Mouse (Mus musculus) left cerebral cortex, postnatal 14 days (tissue): ENCODE measurements around the gene Sh2d7. TPM values are rescaled to one million over a fixed set of nuclear protein-coding genes. Genes with fewer than 3 reads are reported as not detected.
"Not testable (repeated sequence)": the region's sequence is repeated elsewhere in the genome, so short reads cannot be mapped to it uniquely, and the experiment has no call there.

Experiments used
- DNase-seq, 2 experiments: peaks; one replicate each; pipeline ENCODE4 v3.0.0; 2021 to 2022; ENCODE audit warnings: low spot score in 2 of 2, mixed read lengths in 1 of 2
- intact Hi-C: fragments of 180-260 bp; cut with DNase I; formaldehyde crosslinking; loops from one replicate; pipeline ENCODE4 v1.15.1; 2025
- total RNA-seq, 2 experiments: library from RNA; stranded (reverse); gene quantifications; 2 replicates each; pipeline ENCODE4 v1.2.3; 2021

Sh2d7 gene
- total RNA-seq, 2 experiments from 2014 or later, result not detected

GRCm38 (mm10) chr9:54538244-54538643 is 540 bp upstream of the Sh2d7 start:
- intact Hi-C loops, result no loop called here
- DNase-seq, result no peak

GRCm38 (mm10) chr9:54540801-54541200 is 2.0 kb downstream of the Sh2d7 start:
- intact Hi-C loops, result no loop called here
- DNase-seq, result no peak

- intact Hi-C loops, result no loop called here
These were observed 5.6 kb downstream of the Sh2d7 start for GRCm38 (mm10) chr9:54544212-54544953.

GRCm38 (mm10) chr9:54544954-54545315 is 6.2 kb downstream of the Sh2d7 start:
- no peak for DNase-seq
- intact Hi-C loops, result loop anchor here (5.0 kb wide), 1 partner anchor 108 kb away; no protein-coding TSS in a partner anchor

More at GRCm38 (mm10) chr9:54544212-54544953, 5.6 kb downstream of the Sh2d7 start:
- DNase-seq, result no peak

GRCm38 (mm10) chr9:54547536-54547935 is 8.8 kb downstream of the Sh2d7 start:
- DNase-seq, result peak in 1 of 2 experiments; percentile 52

GRCm38 (mm10) chr9:54549433-54549832 is 10.6 kb downstream of the Sh2d7 start:
- intact Hi-C loops, result loop anchor here (5.0 kb wide), 1 partner anchor 112 kb away; no protein-coding TSS in a partner anchor
- DNase-seq, result no peak

More at GRCm38 (mm10) chr9:54547536-54547935, 8.8 kb downstream of the Sh2d7 start:
- intact Hi-C loops, result loop anchor here (5.0 kb wide), 1 partner anchor 110 kb away; no protein-coding TSS in a partner anchor

GRCm38 (mm10) chr9:54552409-54552808 is 13.6 kb downstream of the Sh2d7 start:
- intact Hi-C loops, result no loop called here
- DNase-seq, result peak; percentile 22 to 61

GRCm38 (mm10) chr9:54555044-54555443 is 16.3 kb downstream of the Sh2d7 start:
- intact Hi-C loops, result no loop called here
- no peak for DNase-seq

- no peak for DNase-seq
- intact Hi-C loops, result no loop called here
These were observed 19.9 kb downstream of the Sh2d7 start for GRCm38 (mm10) chr9:54558731-54559130.

GRCm38 (mm10) chr9:54559771-54560471 is 21.1 kb downstream of the Sh2d7 start, which contains the start of gene Cib2:
Gene Cib2 (minus strand): TSS chr9:54560218.
- intact Hi-C loops, result no loop called here
- DNase-seq, result peak; percentile 59 to 69

- intact Hi-C loops, result no loop called here
- DNase-seq, result no peak
These were observed 22.2 kb downstream of the Sh2d7 start for GRCm38 (mm10) chr9:54560831-54561601.

GRCm38 (mm10) chr9:54566958-54567357 is 28.2 kb downstream of the Sh2d7 start:
- intact Hi-C loops, result no loop called here
- DNase-seq, result no peak

GRCm38 (mm10) chr9:54568732-54569131 is 29.9 kb downstream of the Sh2d7 start:
- DNase-seq, result no peak
- intact Hi-C loops, result no loop called here

GRCm38 (mm10) chr9:54571130-54571839 is 32.5 kb downstream of the Sh2d7 start:
- no peak for DNase-seq
- intact Hi-C loops, result no loop called here

GRCm38 (mm10) chr9:54583712-54584111 is 44.9 kb downstream of the Sh2d7 start:
- intact Hi-C loops, result no loop called here

GRCm38 (mm10) chr9:54584127-54584526 is 45.3 kb downstream of the Sh2d7 start:
- intact Hi-C loops, DNase-seq: not testable (repeated sequence)

More at GRCm38 (mm10) chr9:54583712-54584111, 44.9 kb downstream of the Sh2d7 start:
- DNase-seq, result no peak

- intact Hi-C loops, result loop anchor here (2.0 kb wide), 1 partner anchor 85 kb away; the partner anchor contains the start of gene Dmxl2
- DNase-seq, result no peak
These were observed 47.0 kb downstream of the Sh2d7 start for GRCm38 (mm10) chr9:54585839-54586198.

GRCm38 (mm10) chr9:54586199-54587061 is 47.6 kb downstream of the Sh2d7 start, which contains the start of gene Idh3a:
Gene Idh3a (plus strand): TSS chr9:54586334.
- intact Hi-C loops, result loop anchor here (2.0 kb wide), 1 partner anchor 86 kb away; the partner anchor contains the start of gene Dmxl2
- peak; percentile 98 for DNase-seq
